Mouse (Mus musculus) lung, embryonic 16.5 days (tissue): ENCODE data around the gene Pcp2. TPM values are rescaled to one million over a fixed set of nuclear protein-coding genes. Genes with fewer than 3 reads are reported as not detected.

Experiments
- ATAC-seq: fragments of 200-750 bp; cut with Nextera tagmentation; 2 replicates; pipeline ENCODE4 v1.8.0; 2017; ENCODE audit warnings: low read depth, mild to moderate bottlenecking, moderate library complexity
- H3K27ac ChIP-seq: fragments of 300-500 bp; sonication (generic); 2 replicates; pipeline ENCODE4 v1.5.1; 2014; ENCODE audit warnings: mild to moderate bottlenecking, control low read depth, low read length
- H3K27me3 ChIP-seq: fragments of 300-500 bp; sonication (generic); 2 replicates; pipeline ENCODE4 v1.6.1; 2014; ENCODE audit warnings: low read depth, low read length, mixed read lengths; ENCODE audit not compliant: control insufficient read depth, insufficient read depth
- H3K36me3 ChIP-seq: fragments of 300-500 bp; sonication (generic); 2 replicates; pipeline ENCODE4 v1.6.1; 2014; ENCODE audit warnings: low read length; ENCODE audit not compliant: control insufficient read depth, insufficient read depth
- H3K4me1 ChIP-seq: fragments of 300-500 bp; sonication (generic); replicated peaks from 2 replicates; pipeline ENCODE4 v1.6.1; 2014; ENCODE audit warnings: low read length, mixed read lengths; ENCODE audit not compliant: control insufficient read depth, insufficient read depth
- H3K4me2 ChIP-seq: fragments of 300-500 bp; sonication (generic); 2 replicates; pipeline ENCODE4 v1.6.1; 2014; ENCODE audit warnings: low read depth, low read length, control low read depth
- H3K4me3 ChIP-seq: fragments of 300-500 bp; sonication (generic); 2 replicates; pipeline ENCODE4 v1.5.1; 2014; ENCODE audit warnings: mild to moderate bottlenecking, low read length, control low read depth
- H3K9ac ChIP-seq: fragments of 300-500 bp; sonication (generic); 2 replicates; pipeline ENCODE4 v1.6.1; 2014; ENCODE audit warnings: low read length, control low read depth
- H3K9me3 ChIP-seq: fragments of 300-500 bp; sonication (generic); 2 replicates; pipeline ENCODE4 v1.6.1; 2016; ENCODE audit warnings: low read length; ENCODE audit not compliant: control insufficient read depth
- WGBS: fragments of 180-500 bp; shearing (Covaris S2); extraction: QIAGEN DNeasy Blood & Tissue Kit; methylation state at CpG from one replicate; pipeline ENCODE4 v1.1.7; 2014; 5-methylcytosine and 5-hydroxymethylcytosine counted together
- polyA plus RNA-seq: library from polyadenylated mRNA; unstranded; fragments of >200 nt; fragmentation: Nextera tagmentation; extraction: Ambion mirVana; gene quantifications from 2 replicates; pipeline ENCODE4 v1.2.1, GENCODE M21; 2015

Pcp2 gene
- polyA plus RNA-seq, 1 experiment from 2014 or later: 0.10 TPM

- no peak overlapping the region for H3K4me2 ChIP-seq
- H3K9ac ChIP-seq: peak overlapping the region; percentile 10; the same call in 1 of the 2 replicates
- no peaks in the 10 kb centered on the region for H3K36me3 ChIP-seq
- no peaks in the 10 kb centered on the region for H3K4me1 ChIP-seq
- no peaks in the 10 kb centered on the region for H3K27me3 ChIP-seq
- peak; percentile 69 for ATAC-seq
- no peak overlapping the region for H3K27ac ChIP-seq
- H3K9me3 ChIP-seq: no peaks in the 10 kb centered on the region
- no peak overlapping the region for H3K4me3 ChIP-seq
- WGBS: 73% methylated on average over 6 of the region's 6 CpGs
Observed at GRCm38 (mm10) chr8:3600401-3600800, 24.9 kb downstream of the Pcp2 start.

- Histone ChIP-seq H3K9me3 (no peaks in the 10 kb centered on the region), H3K36me3 (no peaks in the 10 kb centered on the region), H3K4me2 (no peak overlapping the region), H3K9ac (no peak overlapping the region), H3K27ac (no peak overlapping the region), H3K4me1 (no peaks in the 10 kb centered on the region), H3K4me3 (no peak overlapping the region), H3K27me3 (no peaks in the 10 kb centered on the region)
- 93% methylated on average over 1 of the region's 1 CpGs for WGBS
- ATAC-seq: no peak
Observed at GRCm38 (mm10) chr8:3599219-3599618, 26.1 kb downstream of the Pcp2 start.

DNA sequence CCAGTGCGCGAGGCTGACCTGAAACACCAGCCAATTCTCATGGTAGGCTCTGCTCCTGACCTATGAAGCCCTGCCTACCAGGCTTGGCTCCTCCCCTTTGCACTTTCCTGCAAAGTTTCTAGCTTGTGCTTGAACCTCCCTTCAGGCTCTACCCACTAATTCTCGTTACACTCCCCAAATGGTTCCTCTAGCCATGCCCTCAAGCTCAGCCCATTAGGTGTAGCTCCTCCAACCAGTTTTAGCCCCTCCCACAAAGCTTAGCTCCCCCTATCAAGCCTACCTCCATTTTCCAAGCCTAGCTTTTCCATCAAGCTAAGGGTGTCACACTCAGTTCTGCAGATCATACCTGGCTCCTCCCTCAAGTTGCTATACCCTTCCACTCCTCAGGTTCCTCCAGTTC, 27.3 kb downstream of the Pcp2 start:
- Histone ChIP-seq H3K27ac (no peak overlapping the region), H3K4me2 (no peak overlapping the region), H3K4me1 (no peaks in the 10 kb centered on the region), H3K9me3 (no peaks in the 10 kb centered on the region), H3K4me3 (no peak overlapping the region), H3K27me3 (no peaks in the 10 kb centered on the region), H3K9ac (no peak overlapping the region), H3K36me3 (no peaks in the 10 kb centered on the region)
- ATAC-seq: no peak
- WGBS: 66% methylated on average over 3 of the region's 3 CpGs

- no peaks in the 10 kb centered on the region for H3K36me3 ChIP-seq
- H3K9ac ChIP-seq: no peak overlapping the region
- 75% methylated on average over 2 of the region's 2 CpGs for WGBS
- H3K27me3 ChIP-seq: no peaks in the 10 kb centered on the region
- H3K9me3 ChIP-seq: no peaks in the 10 kb centered on the region
- no peak overlapping the region for H3K4me2 ChIP-seq
- no peak for ATAC-seq
- no peak overlapping the region for H3K27ac ChIP-seq
- no peak overlapping the region for H3K4me3 ChIP-seq
- H3K4me1 ChIP-seq: no peaks in the 10 kb centered on the region
Observed at GRCm38 (mm10) chr8:3594466-3594865, 30.9 kb downstream of the Pcp2 start.

- Histone ChIP-seq H3K9ac (no peak overlapping the region), H3K9me3 (no peaks in the 10 kb centered on the region), H3K36me3 (no peaks in the 10 kb centered on the region), H3K27me3 (no peaks in the 10 kb centered on the region), H3K4me2 (no peak overlapping the region), H3K27ac (no peak overlapping the region), H3K4me3 (no peak overlapping the region), H3K4me1 (no peaks in the 10 kb centered on the region)
- ATAC-seq: no peak
- WGBS: 47% methylated on average over 3 of the region's 3 CpGs
Observed at GRCm38 (mm10) chr8:3593470-3593869, 31.9 kb downstream of the Pcp2 start.

GRCm38 (mm10) chr8:3588258-3588633, 37.1 kb downstream of the Pcp2 start:
- Histone ChIP-seq H3K9me3 (no peaks in the 10 kb centered on the region), H3K4me3 (peak overlapping the region; percentile 71), H3K27ac (peak overlapping the region; percentile 79), H3K4me2 (peak overlapping the region; percentile 88), H3K27me3 (peaks cover 16% of the 10 kb centered on the region; the same call in 1 of the 2 replicates), H3K4me1 (no peaks in the 10 kb centered on the region), H3K36me3 (no peaks in the 10 kb centered on the region), H3K9ac (peak overlapping the region; percentile 82)
- 11% methylated on average over 11 of the region's 11 CpGs for WGBS
- ATAC-seq: peak; percentile 39

GRCm38 (mm10) chr8:3587391-3588257, 37.7 kb downstream of the Pcp2 start:
- no peaks in the 10 kb centered on the region for H3K36me3 ChIP-seq
- H3K9ac ChIP-seq: peak overlapping the region; percentile 82
- peak overlapping the region; percentile 71 for H3K4me3 ChIP-seq
- peak overlapping the region; percentile 79 for H3K27ac ChIP-seq
- peaks cover 16% of the 10 kb centered on the region; the same call in 1 of the 2 replicates for H3K27me3 ChIP-seq
- H3K4me2 ChIP-seq: peak overlapping the region; percentile 88
- H3K9me3 ChIP-seq: no peaks in the 10 kb centered on the region
- ATAC-seq: peak; percentile 86
- under 1% methylated on average over 63 of the region's 77 CpGs for WGBS
- H3K4me1 ChIP-seq: no peaks in the 10 kb centered on the region

DNA sequence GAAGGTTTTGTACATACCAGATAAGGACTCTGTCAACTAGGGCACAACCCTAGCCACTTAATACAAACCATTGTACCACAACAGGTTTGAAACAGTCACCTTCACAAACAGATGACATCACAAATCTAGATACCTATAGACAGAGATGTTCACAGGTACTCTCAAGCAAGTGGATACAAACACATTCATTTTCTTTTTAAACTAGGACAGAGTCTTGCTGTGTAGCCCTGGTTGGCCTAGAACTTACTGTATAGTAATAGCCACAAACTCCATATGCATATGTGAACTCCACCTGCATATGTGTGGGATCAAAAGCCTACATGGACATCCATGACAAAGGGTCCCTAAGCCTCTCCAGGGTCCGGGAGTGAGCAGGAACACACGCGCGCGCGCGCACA, 38.4 kb downstream of the Pcp2 start, which contains the start of gene Camsap3:
Gene Camsap3 (plus strand): TSS at position 301 of the 398 bp plus-strand sequence.
- H3K4me2 ChIP-seq: peak within 1 kb of the TSS; percentile 88
- no peaks in the 10 kb centered on the region for H3K4me1 ChIP-seq
- H3K27me3 ChIP-seq: peaks cover 16% of the 10 kb centered on the region; the same call in 1 of the 2 replicates
- WGBS: 1% methylated on average over 7 of the region's 7 CpGs
- H3K36me3 ChIP-seq: no peaks in the 10 kb centered on the region
- H3K27ac ChIP-seq: peak within 1 kb of the TSS; percentile 79
- ATAC-seq: no peak; the same call in 1 of the 2 replicates
- H3K9ac ChIP-seq: peak within 1 kb of the TSS; percentile 82
- peak within 1 kb of the TSS; percentile 71 for H3K4me3 ChIP-seq
- H3K9me3 ChIP-seq: no peaks in the 10 kb centered on the region

GRCm38 (mm10) chr8:3586452-3586851, 38.9 kb downstream of the Pcp2 start:
- Histone ChIP-seq H3K27ac (no peak overlapping the region), H3K27me3 (peaks cover 16% of the 10 kb centered on the region; the same call in 1 of the 2 replicates), H3K4me3 (no peak overlapping the region), H3K9ac (no peak overlapping the region), H3K36me3 (no peaks in the 10 kb centered on the region), H3K4me2 (no peak overlapping the region), H3K9me3 (no peaks in the 10 kb centered on the region), H3K4me1 (no peaks in the 10 kb centered on the region)
- WGBS: 74% methylated on average over 2 of the region's 2 CpGs
- no peak for ATAC-seq
